In the genomic region with DNA sequence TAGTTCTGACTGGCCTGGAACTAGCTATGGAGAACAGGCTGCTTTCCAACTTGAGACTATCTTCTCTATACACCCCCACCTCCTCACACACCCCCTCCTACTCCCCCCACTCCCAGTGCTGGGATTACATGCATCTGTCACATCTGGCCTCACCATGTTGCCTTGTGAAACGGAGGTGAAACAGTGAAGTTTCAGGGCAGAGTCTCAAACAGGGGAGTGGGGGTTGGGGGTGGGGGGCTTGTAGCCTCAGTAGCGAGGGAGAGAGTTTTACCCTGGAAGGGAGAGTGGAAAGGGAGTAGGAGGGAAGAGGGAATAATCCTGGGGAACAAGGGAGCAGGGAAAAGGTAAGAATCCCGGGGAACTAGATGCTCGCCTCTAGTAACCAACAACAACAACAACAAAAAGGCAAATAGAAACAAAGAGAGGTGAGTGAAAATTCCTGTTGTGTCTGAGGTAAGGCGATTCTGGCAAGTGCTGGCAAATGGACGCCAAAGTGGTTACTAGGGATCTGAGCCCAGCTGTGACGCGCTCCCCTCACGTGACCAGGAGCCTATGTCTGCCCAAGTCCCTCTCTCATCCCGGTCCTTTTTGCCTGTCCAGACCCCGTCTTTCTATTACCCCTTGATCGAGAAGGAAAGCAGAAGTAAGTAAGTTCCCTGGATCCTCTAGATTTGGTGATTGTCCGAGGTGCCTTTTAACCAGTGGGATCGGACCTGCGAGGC, we compare ENCODE assay signal across 9 mouse cellular contexts. TPM values are rescaled to one million over a fixed set of nuclear protein-coding genes. Genes with fewer than 3 reads are reported as not detected.
DNase-seq lines count a peak whose midpoint lies in the region; ATAC-seq and TF ChIP-seq lines count a peak whose summit lies in the region.
"Had no signal": no experiment of that assay in that cellular context is flagged by ENCODE, and none has a peak within 500 bp of the region (broad histone marks: within the 10 kb centered on the region; RNA-seq: fewer than 3 reads in every experiment).

A gene (plus strand): TSS at position 537 of the 722 bp plus-strand sequence.

- peak; percentile 47; the same call in 1 of the 2 replicates for TF ChIP-seq POLR2A in embryonic fibroblast, embryonic 13.5 days (IDR thresholded peaks at IDR 0.05; ENCODE audit: low read depth, low read length)

- peak; percentile 94 for ATAC-seq in kidney, embryonic 16.5 days (ENCODE audit: low FRiP score, low TSS enrichment)
- peak; percentile 96 for ATAC-seq in midbrain, embryonic 16.5 days
- ATAC-seq in stomach, postnatal 0 days (ENCODE audit: low FRiP score, low TSS enrichment) = peak; percentile 90

- TF ChIP-seq EP300 in stomach, postnatal 0 days (optimal IDR thresholded peaks at IDR 0.05) = no peak

- no peaks in the 10 kb centered on the region for H3K9me3 ChIP-seq in heart, embryonic 10.5 days
- no peaks in the 10 kb centered on the region for H3K9me3 ChIP-seq in kidney, embryonic 16.5 days (ENCODE audit: low read length)
- H3K9me3 ChIP-seq in midbrain, embryonic 16.5 days (replicated peaks; ENCODE audit: control insufficient read depth, low read length, poor library complexity, severe bottlenecking) = no peaks in the 10 kb centered on the region
- H3K9me3 ChIP-seq in stomach, postnatal 0 days (ENCODE audit: control insufficient read depth, low read length) = no peaks in the 10 kb centered on the region
- H3K9me3 ChIP-seq: G1E had no signal

- peak within 1 kb of the TSS; percentile 74 for H3K9ac ChIP-seq in kidney, embryonic 16.5 days (replicated peaks; ENCODE audit: low read length)
- peak within 1 kb of the TSS; percentile 78 for H3K9ac ChIP-seq in midbrain, embryonic 16.5 days (ENCODE audit: low read depth, low read length)
- H3K9ac ChIP-seq in stomach, postnatal 0 days (ENCODE audit: low read length) = peak within 1 kb of the TSS; percentile 61

- no peaks in the 10 kb centered on the region for H3K27me3 ChIP-seq in heart, embryonic 10.5 days (ENCODE audit: insufficient read depth, poor library complexity, severe bottlenecking)
- peaks cover 5% of the 10 kb centered on the region; the same call in 1 of the 2 replicates for H3K27me3 ChIP-seq in kidney, embryonic 16.5 days (ENCODE audit: insufficient read depth, low read length)
- no peaks in the 10 kb centered on the region for H3K27me3 ChIP-seq in midbrain, embryonic 16.5 days (ENCODE audit: control insufficient read depth, insufficient read depth, low read depth, low read length)
- no peaks in the 10 kb centered on the region for H3K27me3 ChIP-seq in stomach, postnatal 0 days (ENCODE audit: control insufficient read depth, insufficient read depth, low read length)

- WGBS in heart, embryonic 10.5 days = 23% methylated on average over 15 of the region's 15 CpGs
- 24% methylated on average over 15 of the region's 15 CpGs for WGBS in kidney, embryonic 16.5 days
- 20% methylated on average over 15 of the region's 15 CpGs for WGBS in midbrain, embryonic 16.5 days
- 24% methylated on average over 15 of the region's 15 CpGs for WGBS in stomach, postnatal 0 days

- peak within 1 kb of the TSS; percentile 46 for H3K4me3 ChIP-seq in embryonic fibroblast, embryonic 13.5 days (ENCODE audit: insufficient read depth, low read length)
- H3K4me3 ChIP-seq in heart, embryonic 10.5 days = peak within 1 kb of the TSS; percentile 63
- H3K4me3 ChIP-seq in kidney, embryonic 16.5 days (ENCODE audit: low read length) = peak within 1 kb of the TSS; percentile 59
- peak within 1 kb of the TSS; percentile 48 for H3K4me3 ChIP-seq in midbrain, embryonic 16.5 days (ENCODE audit: low read depth, low read length)
- peak within 1 kb of the TSS; percentile 45 for H3K4me3 ChIP-seq in stomach, postnatal 0 days (ENCODE audit: low read depth, low read length)

- no peaks in the 10 kb centered on the region for H3K36me3 ChIP-seq in heart, embryonic 10.5 days
- no peaks in the 10 kb centered on the region for H3K36me3 ChIP-seq in kidney, embryonic 16.5 days (ENCODE audit: insufficient read depth, low read length)
- no peaks in the 10 kb centered on the region for H3K36me3 ChIP-seq in midbrain, embryonic 16.5 days (ENCODE audit: control insufficient read depth, insufficient read depth, low read length)
- no peaks in the 10 kb centered on the region for H3K36me3 ChIP-seq in stomach, postnatal 0 days (ENCODE audit: control insufficient read depth, insufficient read depth, low read length)
- H3K36me3 ChIP-seq: G1E had no signal

- no peaks in the 10 kb centered on the region for H3K4me1 ChIP-seq in embryonic fibroblast, embryonic 13.5 days (ENCODE audit: control insufficient read depth, insufficient read depth, low read length)
- no peaks in the 10 kb centered on the region for H3K4me1 ChIP-seq in heart, embryonic 10.5 days
- H3K4me1 ChIP-seq in kidney, embryonic 16.5 days (ENCODE audit: insufficient read depth, low read length) = no peaks in the 10 kb centered on the region
- H3K4me1 ChIP-seq in midbrain, embryonic 16.5 days (ENCODE audit: control insufficient read depth, insufficient read depth, low read length) = peaks cover 2% of the 10 kb centered on the region; the same call in 1 of the 2 replicates
- no peaks in the 10 kb centered on the region for H3K4me1 ChIP-seq in stomach, postnatal 0 days (replicated peaks; ENCODE audit: control insufficient read depth, insufficient read depth)

- TF ChIP-seq CTCF in embryonic fibroblast, embryonic 13.5 days (IDR thresholded peaks at IDR 0.05; ENCODE audit: borderline replicate concordance, insufficient read depth, low read length) = no peak
- TF ChIP-seq CTCF in stomach, postnatal 0 days (IDR thresholded peaks at IDR 0.05; ENCODE audit: low read depth) = no peak

- peak within 1 kb of the TSS; percentile 63 for H3K4me2 ChIP-seq in kidney, embryonic 16.5 days (replicated peaks; ENCODE audit: low read depth, low read length)
- H3K4me2 ChIP-seq in midbrain, embryonic 16.5 days (ENCODE audit: low read length) = peak within 1 kb of the TSS; percentile 70
- H3K4me2 ChIP-seq in stomach, postnatal 0 days (replicated peaks; ENCODE audit: low read depth) = peak within 1 kb of the TSS; percentile 55

- peak; percentile 26 to 30 for DNase-seq in urinary bladder, adult 18-20 months (ENCODE audit: low spot score in 2 of 2)
- DNase-seq in urinary bladder, postnatal 10 days (ENCODE audit: low spot score) = no peak
- DNase-seq in heart, embryonic 10.5 days (ENCODE audit: low spot score) = peak; percentile 86
- DNase-seq in liver = peak; percentile 14
- DNase-seq in stomach, postnatal 0 days (ENCODE audit: low spot score) = peak; percentile 59

- H3K27ac ChIP-seq in embryonic fibroblast, embryonic 13.5 days (ENCODE audit: insufficient read depth, low read length) = no peak within 1 kb of the TSS
- H3K27ac ChIP-seq in heart, embryonic 10.5 days = peak within 1 kb of the TSS; percentile 88
- H3K27ac ChIP-seq in kidney, embryonic 16.5 days (ENCODE audit: low read length) = peak within 1 kb of the TSS; percentile 79
- H3K27ac ChIP-seq in midbrain, embryonic 16.5 days (ENCODE audit: low read length) = peak within 1 kb of the TSS; percentile 96
- peak within 1 kb of the TSS; percentile 73 for H3K27ac ChIP-seq in stomach, postnatal 0 days (replicated peaks)

RNA-seq across cellular contexts. Expression of the gene that starts here (rescaled TPM):
- polyA plus RNA-seq in embryonic fibroblast, embryonic 13.5 days (2011; ENCODE audit: insufficient read length, low read depth, missing spikeins) = 6.1 and 7.6 TPM in 2 replicates
- polyA plus RNA-seq in heart, embryonic 10.5 days (2016; fragmentation: Nextera tagmentation; extraction: Ambion mirVana) = 6.1 and 7.2 TPM in 2 replicates
- polyA plus RNA-seq in kidney, embryonic 16.5 days (2015; fragmentation: Nextera tagmentation; extraction: Ambion mirVana) = 9.7 and 10.9 TPM in 2 replicates
- polyA plus RNA-seq in midbrain, embryonic 16.5 days (2015; fragmentation: Nextera tagmentation; extraction: Ambion mirVana) = 25.0 and 29.3 TPM in 2 replicates
- 7.6 and 8.2 TPM in 2 replicates for polyA plus RNA-seq in stomach, postnatal 0 days (2015; fragmentation: Nextera tagmentation; extraction: Ambion mirVana)
- polyA plus RNA-seq: G1E had no signal
